Mouse (Mus musculus) embryonic facial prominence, embryonic 11.5 days (tissue): ENCODE measurements around the gene Lypla2. TPM values are rescaled to one million over a fixed set of nuclear protein-coding genes. Genes with fewer than 3 reads are reported as not detected.
A peak's percentile ranks its signal among the peaks of the same experiment; 100 is the strongest.

Source experiments
- ATAC-seq: fragments of 200-750 bp; cut with Nextera tagmentation; replicated peaks from 2 replicates; pipeline ENCODE4 v1.8.0; 2017; ENCODE audit warnings: low read depth; ENCODE audit not compliant: insufficient number of reproducible peaks, low FRiP score, low TSS enrichment
- DNase-seq: peaks from one replicate; pipeline ENCODE4 v3.0.0-alpha.2; 2015; ENCODE audit warnings: low spot score
- H3K27ac ChIP-seq: fragments of 300-500 bp; sonication (generic); replicated peaks from 2 replicates; pipeline ENCODE4 v1.5.1; 2014; ENCODE audit warnings: mild to moderate bottlenecking, low read depth, low read length, control low read depth
- H3K27me3 ChIP-seq: fragments of 300-500 bp; sonication (generic); 2 replicates; pipeline ENCODE4 v1.6.1; 2014; ENCODE audit warnings: mild to moderate bottlenecking, low read length, moderate library complexity, mixed read lengths; ENCODE audit not compliant: control insufficient read depth, insufficient read depth
- H3K36me3 ChIP-seq: fragments of 300-500 bp; sonication (generic); replicated peaks from 2 replicates; pipeline ENCODE4 v1.6.1; 2014; ENCODE audit warnings: low read depth, mild to moderate bottlenecking, low read length, moderate library complexity, mixed read lengths; ENCODE audit not compliant: control insufficient read depth, insufficient read depth
- H3K4me1 ChIP-seq: fragments of 300-500 bp; sonication (generic); 2 replicates; pipeline ENCODE4 v1.6.1; 2014; ENCODE audit warnings: low read length, mixed read lengths; ENCODE audit not compliant: control insufficient read depth, insufficient read depth
- H3K4me2 ChIP-seq: fragments of 300-500 bp; sonication (generic); 2 replicates; pipeline ENCODE4 v1.6.1; 2014; ENCODE audit warnings: low read depth, mild to moderate bottlenecking, control low read depth, low read length, moderate library complexity
- H3K4me3 ChIP-seq: fragments of 300-500 bp; sonication (generic); 2 replicates; pipeline ENCODE4 v1.5.1; 2014; ENCODE audit warnings: low read depth, low read length, control low read depth
- H3K9ac ChIP-seq: fragments of 300-500 bp; sonication (generic); replicated peaks from 2 replicates; pipeline ENCODE4 v1.6.1; 2014; ENCODE audit warnings: mild to moderate bottlenecking, control low read depth, low read length
- H3K9me3 ChIP-seq: fragments of 300-500 bp; sonication (generic); replicated peaks from 2 replicates; pipeline ENCODE4 v1.6.1; 2016; ENCODE audit warnings: mild to moderate bottlenecking, low read length, inconsistent platforms, mixed read lengths; ENCODE audit not compliant: control insufficient read depth
- WGBS: fragments of 180-500 bp; shearing (Covaris S2); extraction: QIAGEN DNeasy Blood & Tissue Kit; methylation state at CpG from one replicate; pipeline ENCODE4 v1.1.7; 2014; 5-methylcytosine and 5-hydroxymethylcytosine counted together
- polyA plus RNA-seq: library from polyadenylated mRNA; unstranded; fragments of >200 nt; fragmentation: Nextera tagmentation; extraction: Ambion mirVana; gene quantifications from 2 replicates; pipeline ENCODE4 v1.2.1, GENCODE M21; 2014

Lypla2 gene
- polyA plus RNA-seq, 1 experiment from 2014 or later: 99.6 TPM

DNA sequence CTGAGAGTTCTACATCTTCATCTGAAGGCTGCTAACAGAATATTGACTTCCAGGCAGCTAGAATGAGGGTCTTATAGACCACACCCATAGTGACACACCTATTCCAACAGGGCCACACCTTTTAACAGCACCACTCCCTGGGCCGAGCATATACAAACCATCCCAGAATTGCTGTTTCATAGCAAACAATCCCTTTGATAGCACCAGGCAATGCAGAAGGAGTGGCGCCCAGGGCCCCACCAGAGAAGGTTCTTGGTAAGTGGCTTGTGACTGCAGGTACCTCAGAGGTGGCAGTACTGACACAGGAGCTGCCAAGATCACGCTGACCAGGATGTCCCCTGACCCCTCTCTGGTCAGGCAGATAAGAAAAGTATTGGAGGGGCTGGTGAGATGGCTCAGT, 19.2 kb downstream of the Lypla2 start:
- H3K4me3 ChIP-seq: no peak overlapping the region
- 89% methylated on average over 3 of the region's 3 CpGs for WGBS
- H3K9me3 ChIP-seq: no peaks in the 10 kb centered on the region
- H3K4me2 ChIP-seq: no peak overlapping the region
- H3K9ac ChIP-seq: no peak overlapping the region
- H3K27me3 ChIP-seq: no peaks in the 10 kb centered on the region
- H3K36me3 ChIP-seq: no peaks in the 10 kb centered on the region; the same call in 1 of the 2 replicates
- ATAC-seq: no peak
- no peak for DNase-seq
- H3K4me1 ChIP-seq: no peaks in the 10 kb centered on the region
- H3K27ac ChIP-seq: no peak overlapping the region

DNA sequence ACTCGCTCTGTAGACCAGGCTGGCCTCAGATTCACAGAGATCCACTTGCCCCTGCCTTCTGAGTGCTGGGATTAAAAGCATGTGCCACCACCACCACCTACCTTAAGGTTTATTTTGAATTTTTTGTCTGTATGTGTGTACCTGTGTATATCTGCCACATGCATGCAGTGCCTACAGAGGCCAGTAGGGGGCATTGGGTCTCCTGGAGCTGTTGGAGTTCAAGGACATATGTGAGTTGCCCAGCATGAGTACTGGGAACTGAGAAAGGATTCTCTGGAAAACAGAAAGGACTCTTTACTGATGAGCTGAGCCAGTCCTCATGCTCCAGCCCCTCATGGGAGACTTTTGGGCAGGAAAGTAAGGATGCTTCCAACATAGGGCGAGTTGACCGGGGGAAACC, 20.9 kb downstream of the Lypla2 start:
- no peak overlapping the region for H3K27ac ChIP-seq
- no peak for DNase-seq
- WGBS: 90% methylated on average over 3 of the region's 3 CpGs
- no peak for ATAC-seq
- H3K9ac ChIP-seq: no peak overlapping the region
- no peaks in the 10 kb centered on the region; the same call in 1 of the 2 replicates for H3K36me3 ChIP-seq
- H3K4me3 ChIP-seq: no peak overlapping the region
- no peaks in the 10 kb centered on the region for H3K9me3 ChIP-seq
- H3K4me2 ChIP-seq: no peak overlapping the region
- no peaks in the 10 kb centered on the region for H3K27me3 ChIP-seq
- H3K4me1 ChIP-seq: no peaks in the 10 kb centered on the region

DNA sequence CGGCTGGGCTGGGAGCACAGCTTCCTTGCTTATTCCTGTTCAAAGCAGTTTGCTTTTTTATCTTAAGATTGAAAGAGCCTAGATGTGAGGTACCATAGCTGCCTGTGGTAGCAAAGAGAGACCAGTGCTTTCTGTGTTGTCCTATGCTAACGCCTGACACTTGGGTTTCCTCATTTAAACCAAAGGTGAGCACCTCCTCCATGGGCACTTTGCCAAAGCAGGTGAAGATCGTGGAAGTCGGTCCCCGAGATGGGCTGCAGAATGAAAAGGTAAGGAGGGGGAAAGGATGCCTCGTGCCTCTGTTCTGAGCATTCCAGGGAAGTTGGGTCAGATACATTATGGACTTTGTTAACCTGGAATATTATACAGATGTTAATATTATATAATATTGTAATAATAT, 22.1 kb downstream of the Lypla2 start:
- Histone ChIP-seq H3K4me3 (no peak overlapping the region), H3K9ac (no peak overlapping the region), H3K36me3 (no peaks in the 10 kb centered on the region; the same call in 1 of the 2 replicates), H3K27me3 (no peaks in the 10 kb centered on the region), H3K4me2 (no peak overlapping the region), H3K9me3 (no peaks in the 10 kb centered on the region), H3K4me1 (no peaks in the 10 kb centered on the region), H3K27ac (no peak overlapping the region)
- DNase-seq (no peak), ATAC-seq (no peak)
- 90% methylated on average over 6 of the region's 6 CpGs for WGBS

- Histone ChIP-seq H3K27me3 (no peaks in the 10 kb centered on the region), H3K9ac (no peak overlapping the region), H3K36me3 (no peaks in the 10 kb centered on the region; the same call in 1 of the 2 replicates), H3K9me3 (no peaks in the 10 kb centered on the region), H3K27ac (no peak overlapping the region), H3K4me2 (no peak overlapping the region), H3K4me1 (no peaks in the 10 kb centered on the region), H3K4me3 (no peak overlapping the region)
- ATAC-seq (no peak), DNase-seq (no peak)
- WGBS: 76% methylated on average over 6 of the region's 6 CpGs
Measured at GRCm38 (mm10) chr4:135949911-135950310, 22.5 kb downstream of the Lypla2 start.

- Histone ChIP-seq H3K9me3 (no peaks in the 10 kb centered on the region), H3K4me1 (no peaks in the 10 kb centered on the region), H3K9ac (no peak overlapping the region), H3K4me3 (no peak overlapping the region), H3K4me2 (no peak overlapping the region), H3K36me3 (no peaks in the 10 kb centered on the region; the same call in 1 of the 2 replicates), H3K27me3 (no peaks in the 10 kb centered on the region), H3K27ac (no peak overlapping the region)
- 86% methylated on average over 10 of the region's 10 CpGs for WGBS
- ATAC-seq (no peak), DNase-seq (no peak)
Measured at GRCm38 (mm10) chr4:135949475-135949874, 23.0 kb downstream of the Lypla2 start.

GRCm38 (mm10) chr4:135948142-135948541, 24.3 kb downstream of the Lypla2 start:
- no peak for ATAC-seq
- Histone ChIP-seq H3K27ac (no peak overlapping the region), H3K9me3 (no peaks in the 10 kb centered on the region), H3K9ac (no peak overlapping the region), H3K36me3 (no peaks in the 10 kb centered on the region; the same call in 1 of the 2 replicates), H3K4me3 (no peak overlapping the region), H3K4me1 (no peaks in the 10 kb centered on the region), H3K4me2 (no peak overlapping the region), H3K27me3 (no peaks in the 10 kb centered on the region)
- no peak for DNase-seq
- 94% methylated on average over 8 of the region's 8 CpGs for WGBS

GRCm38 (mm10) chr4:135946659-135947301, 25.6 kb downstream of the Lypla2 start:
- H3K9me3 ChIP-seq: no peaks in the 10 kb centered on the region
- ATAC-seq (peak; percentile 19; the same call in 1 of the 2 replicates), DNase-seq (no peak)
- H3K27ac ChIP-seq: no peak overlapping the region
- no peaks in the 10 kb centered on the region for H3K4me1 ChIP-seq
- peak overlapping the region; percentile 77 for H3K4me3 ChIP-seq
- no peaks in the 10 kb centered on the region; the same call in 1 of the 2 replicates for H3K36me3 ChIP-seq
- H3K27me3 ChIP-seq: no peaks in the 10 kb centered on the region
- H3K4me2 ChIP-seq: peak overlapping the region; percentile 85
- H3K9ac ChIP-seq: peak overlapping the region; percentile 71
- WGBS: 2% methylated on average over 28 of the region's 28 CpGs

DNA sequence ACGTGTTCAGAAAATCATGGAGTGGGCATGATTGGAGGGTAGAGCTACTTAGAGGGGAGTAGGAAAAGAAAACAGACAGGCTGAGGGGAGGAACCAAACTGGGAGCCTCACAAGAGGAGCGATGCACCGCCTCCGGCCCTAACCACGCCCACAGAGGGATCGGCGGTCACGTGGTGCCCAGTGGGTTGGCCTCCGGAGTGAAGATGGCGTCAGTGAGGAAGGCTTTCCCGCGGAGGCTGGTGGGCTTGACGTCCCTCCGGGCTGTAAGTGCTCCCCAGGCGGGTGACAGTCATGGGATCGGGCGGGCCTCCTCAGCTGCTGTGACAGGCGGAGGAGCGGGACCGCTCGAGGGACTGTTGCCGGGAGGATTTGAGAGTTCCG, 26.2 kb downstream of the Lypla2 start, which contains the start of gene Hmgcl:
TSS of gene Hmgcl (plus strand) at position 171 of the 381 bp plus-strand sequence.
- DNase-seq (peak; percentile 96), ATAC-seq (peak; percentile 75)
- peak within 1 kb of the TSS; percentile 85 for H3K4me2 ChIP-seq
- no peaks in the 10 kb centered on the region for H3K27me3 ChIP-seq
- WGBS: under 1% methylated on average over 23 of the region's 23 CpGs
- no peaks in the 10 kb centered on the region for H3K9me3 ChIP-seq
- H3K9ac ChIP-seq: peak within 1 kb of the TSS; percentile 71
- H3K4me3 ChIP-seq: peak within 1 kb of the TSS; percentile 77
- H3K27ac ChIP-seq: no peak within 1 kb of the TSS
- no peaks in the 10 kb centered on the region for H3K4me1 ChIP-seq
- H3K36me3 ChIP-seq: no peaks in the 10 kb centered on the region
